Mouse (Mus musculus) layer of hippocampus, postnatal 36 days (tissue): ENCODE data around the gene Fkbp4. TPM values are rescaled to one million over a fixed set of nuclear protein-coding genes. Genes with fewer than 3 reads are reported as not detected.
"Not testable (repeated sequence)": the region's sequence is repeated elsewhere in the genome, so short reads cannot be mapped to it uniquely, and the experiment has no call there.

Experiments used
- DNase-seq, 2 experiments: peaks; one replicate each; pipeline ENCODE4 v3.0.0; 2022
- total RNA-seq, 2 experiments: library from RNA; stranded (reverse); gene quantifications; 2 replicates each; pipeline ENCODE4 v1.2.3; 2021

The Fkbp4 gene
- total RNA-seq, 2 experiments from 2014 or later, result 123 to 134 TPM

GRCm38 (mm10) chr6:128390683-128391082 lies 47.8 kb downstream of the Fkbp4 start:
- DNase-seq, result no peak

- no peak for DNase-seq
Observed at GRCm38 (mm10) chr6:128389185-128389584, 49.3 kb downstream of the Fkbp4 start.

- DNase-seq, result no peak
Observed at GRCm38 (mm10) chr6:128385026-128385425, 53.5 kb downstream of the Fkbp4 start.

- no peak for DNase-seq
Observed at GRCm38 (mm10) chr6:128383752-128384151, 54.7 kb downstream of the Fkbp4 start.

- no peak for DNase-seq
Observed at GRCm38 (mm10) chr6:128381254-128381653, 57.2 kb downstream of the Fkbp4 start.

- not testable (repeated sequence) for DNase-seq
Observed at GRCm38 (mm10) chr6:128380594-128381167, 57.8 kb downstream of the Fkbp4 start.

Other genes starting within 250 kb of the Fkbp4 start
- gene Tead4, start 137.9 kb downstream of the Fkbp4 start, total RNA-seq, result 1 to 10 TPM in 1 of 2 experiments, under 1 TPM in 1; 0.57 to 1.1 TPM
- 10 to 100 TPM; 19.6 to 24.0 TPM for gene Tulp3, start 82.8 kb downstream of the Fkbp4 start, total RNA-seq
- gene Rhno1, start 75.8 kb downstream of the Fkbp4 start, total RNA-seq, result 10 to 100 TPM; 20.4 to 20.8 TPM
- gene Foxm1, start 75.7 kb downstream of the Fkbp4 start, total RNA-seq, result 1 to 10 TPM; 1.6 to 2.2 TPM
- 1 to 10 TPM in 1 of 2 experiments, under 1 TPM in 1; 0.68 to 1.5 TPM for gene Tex52, start 63.2 kb downstream of the Fkbp4 start, total RNA-seq
- not detected for gene Gm44596, start 63.2 kb downstream of the Fkbp4 start, total RNA-seq
- 10 to 100 TPM; 16.0 to 18.1 TPM for gene Nrip2, start 39.4 kb downstream of the Fkbp4 start, total RNA-seq
- 10 to 100 TPM; 18.2 to 25.4 TPM for gene Itfg2, start 13.7 kb downstream of the Fkbp4 start, total RNA-seq
- not detected for gene Pzp, start 88.0 kb upstream of the Fkbp4 start, total RNA-seq
- gene A2ml1, start 142.9 kb upstream of the Fkbp4 start, total RNA-seq, result 10 to 100 TPM; 12.1 to 13.3 TPM
- not detected for gene Klrb1a, start 184.9 kb upstream of the Fkbp4 start, total RNA-seq
- not detected for gene Clec2h, start 223.7 kb upstream of the Fkbp4 start, total RNA-seq